Mouse (Mus musculus): Measurements from ENCODE around the gene Depdc1b. TPM values are rescaled to one million over a fixed set of nuclear protein-coding genes. Genes with fewer than 3 reads are reported as not detected.

Depdc1b gene
- total and polyA plus RNA-seq, 2 experiments from 2014 or later: 1.1 TPM; not detected in 1

DNA sequence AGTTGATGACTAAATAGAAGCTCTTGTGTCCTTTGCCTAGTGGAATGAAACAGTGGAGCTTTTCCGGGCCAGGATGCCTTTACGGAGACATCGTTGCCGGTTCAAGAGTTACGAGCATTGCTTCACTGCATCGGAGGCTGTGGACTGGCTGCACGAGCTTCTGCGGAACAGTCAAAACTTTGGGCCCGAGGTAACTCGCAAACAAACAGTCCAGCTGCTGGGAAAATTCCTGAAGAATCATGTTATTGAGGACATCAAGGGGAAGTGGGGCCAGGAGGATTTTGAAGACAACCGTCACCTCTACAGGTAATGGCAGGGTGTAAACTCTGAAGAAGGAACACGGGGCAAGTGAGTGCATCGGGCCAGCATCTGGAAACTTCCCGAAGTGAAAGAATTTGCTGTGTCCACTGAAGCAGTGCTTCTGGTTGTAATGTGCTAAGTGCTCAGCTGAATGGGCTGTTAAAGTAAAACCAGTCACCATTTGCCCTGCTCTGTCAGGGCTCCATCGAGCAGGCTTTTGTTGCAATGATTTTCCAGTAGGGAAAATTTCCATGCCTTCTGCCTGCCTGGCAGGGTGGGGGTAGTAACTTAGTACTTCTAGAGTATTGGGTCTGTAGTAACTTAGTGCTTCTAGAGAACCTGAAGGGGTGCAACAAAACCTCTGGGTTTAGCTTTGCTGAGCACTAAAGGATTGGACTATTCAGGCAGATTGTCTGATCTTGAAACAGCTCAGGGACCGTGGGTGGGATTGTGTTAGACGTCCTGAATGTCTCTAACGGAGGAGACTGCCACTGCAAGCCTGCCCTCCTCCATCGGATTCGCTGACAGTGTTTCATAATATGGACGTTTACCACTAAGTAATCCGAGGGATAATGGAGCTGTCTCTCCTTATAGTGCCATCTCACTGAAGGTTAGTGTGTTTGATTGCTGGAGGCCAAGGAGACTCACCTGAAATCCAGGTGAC, 8.0 kb downstream of the Depdc1b start:
- 91% methylated on average over 22 of the region's 22 CpGs for WGBS
- ATAC-seq (ENCODE audit: insufficient read depth, low read depth): no peak

DNA sequence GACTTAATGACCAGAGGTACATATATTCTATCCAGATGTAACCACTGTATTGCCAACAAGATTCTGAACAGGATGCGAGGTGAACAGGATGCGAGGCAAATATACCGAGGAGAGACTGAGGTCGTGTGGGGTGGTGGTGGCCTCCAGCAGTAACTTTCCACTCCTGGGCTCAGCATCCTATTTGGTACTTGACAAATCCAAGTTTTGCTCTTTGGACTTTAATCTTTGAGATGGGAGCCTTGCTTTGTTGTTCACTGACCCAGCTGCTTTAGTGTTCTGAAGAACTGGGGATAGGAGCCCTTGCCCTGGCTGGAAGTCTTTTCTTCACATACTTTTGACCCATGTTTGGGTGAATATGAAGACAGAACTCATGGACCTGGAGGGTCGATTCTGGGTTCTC, 9.7 kb downstream of the Depdc1b start:
- DNase-seq (ENCODE audit: low spot score) (no peak), ATAC-seq (ENCODE audit: insufficient read depth, low read depth) (no peak)
- H3K4me1 ChIP-seq (ENCODE audit: control insufficient read depth, insufficient read depth): no peaks in the 10 kb centered on the region
- no peaks in the 10 kb centered on the region for H3K9me3 ChIP-seq (replicated peaks; ENCODE audit: control insufficient read depth, low read length)
- H3K36me3 ChIP-seq (replicated peaks; ENCODE audit: control insufficient read depth, insufficient read depth, low read length): peaks cover 17% of the 10 kb centered on the region; the same call in 1 of the 2 replicates
- peaks cover 24% of the 10 kb centered on the region for H3K27me3 ChIP-seq (ENCODE audit: control insufficient read depth, insufficient read depth, low read length)
- H3K27ac ChIP-seq (ENCODE audit: low read depth): no peak overlapping the region
- 78% methylated on average over 5 of the region's 5 CpGs for WGBS
- no peak overlapping the region for H3K4me3 ChIP-seq (ENCODE audit: low read depth, low read length)
- TF ChIP-seq EP300 (IDR thresholded peaks at IDR 0.05; ENCODE audit: low read depth) (no peak), CTCF (IDR thresholded peaks at IDR 0.05; ENCODE audit: low read depth) (no peak)
- no peak overlapping the region for H3K4me2 ChIP-seq (ENCODE audit: low read depth, low read length)
- no peak overlapping the region for H3K9ac ChIP-seq (replicated peaks; ENCODE audit: low read depth, low read length)

More for the DNA sequence above, 8.0 kb downstream of the Depdc1b start:
- DNase-seq (ENCODE audit: low spot score): no peak
- Histone ChIP-seq H3K36me3 (replicated peaks; ENCODE audit: control insufficient read depth, insufficient read depth, low read length) (peaks cover 17% of the 10 kb centered on the region; the same call in 1 of the 2 replicates), H3K27me3 (ENCODE audit: control insufficient read depth, insufficient read depth, low read length) (peaks cover 36% of the 10 kb centered on the region), H3K4me2 (ENCODE audit: low read depth, low read length) (no peak overlapping the region), H3K9me3 (replicated peaks; ENCODE audit: control insufficient read depth, low read length) (no peaks in the 10 kb centered on the region), H3K27ac (ENCODE audit: low read depth) (no peak overlapping the region), H3K4me3 (ENCODE audit: low read depth, low read length) (no peak overlapping the region), H3K4me1 (ENCODE audit: control insufficient read depth, insufficient read depth) (no peaks in the 10 kb centered on the region), H3K9ac (replicated peaks; ENCODE audit: low read depth, low read length) (no peak overlapping the region)
- TF ChIP-seq CTCF (IDR thresholded peaks at IDR 0.05; ENCODE audit: low read depth) (no peak), EP300 (IDR thresholded peaks at IDR 0.05; ENCODE audit: low read depth) (no peak)

GRCm38 (mm10) chr13:108326351-108326750, 10.2 kb downstream of the Depdc1b start:
- H3K4me1 ChIP-seq (ENCODE audit: control insufficient read depth, insufficient read depth): no peaks in the 10 kb centered on the region
- no peaks in the 10 kb centered on the region for H3K9me3 ChIP-seq (replicated peaks; ENCODE audit: control insufficient read depth, low read length)
- no peak overlapping the region for H3K9ac ChIP-seq (replicated peaks; ENCODE audit: low read depth, low read length)
- no peak for TF ChIP-seq CTCF (IDR thresholded peaks at IDR 0.05; ENCODE audit: low read depth)
- no peak for TF ChIP-seq EP300 (IDR thresholded peaks at IDR 0.05; ENCODE audit: low read depth)
- ATAC-seq (ENCODE audit: insufficient read depth, low read depth) (no peak), DNase-seq (ENCODE audit: low spot score) (no peak)
- WGBS: 87% methylated on average over 10 of the region's 10 CpGs
- peaks cover 24% of the 10 kb centered on the region for H3K27me3 ChIP-seq (ENCODE audit: control insufficient read depth, insufficient read depth, low read length)
- H3K4me3 ChIP-seq (ENCODE audit: low read depth, low read length): no peak overlapping the region
- peaks cover 17% of the 10 kb centered on the region; the same call in 1 of the 2 replicates for H3K36me3 ChIP-seq (replicated peaks; ENCODE audit: control insufficient read depth, insufficient read depth, low read length)
- no peak overlapping the region for H3K4me2 ChIP-seq (ENCODE audit: low read depth, low read length)
- no peak overlapping the region for H3K27ac ChIP-seq (ENCODE audit: low read depth)

- Histone ChIP-seq H3K9me3 (replicated peaks; ENCODE audit: control insufficient read depth, low read length) (no peaks in the 10 kb centered on the region), H3K4me1 (ENCODE audit: control insufficient read depth, insufficient read depth) (no peaks in the 10 kb centered on the region), H3K27ac (ENCODE audit: low read depth) (no peak overlapping the region), H3K9ac (replicated peaks; ENCODE audit: low read depth, low read length) (no peak overlapping the region), H3K27me3 (ENCODE audit: control insufficient read depth, insufficient read depth, low read length) (peaks cover 23% of the 10 kb centered on the region), H3K4me3 (ENCODE audit: low read depth, low read length) (no peak overlapping the region), H3K36me3 (replicated peaks; ENCODE audit: control insufficient read depth, insufficient read depth, low read length) (peaks cover 17% of the 10 kb centered on the region; the same call in 1 of the 2 replicates), H3K4me2 (ENCODE audit: low read depth, low read length) (no peak overlapping the region)
- WGBS: 82% methylated on average over 7 of the region's 7 CpGs
- TF ChIP-seq CTCF (IDR thresholded peaks at IDR 0.05; ENCODE audit: low read depth) (no peak), EP300 (IDR thresholded peaks at IDR 0.05; ENCODE audit: low read depth) (no peak)
- DNase-seq (ENCODE audit: low spot score): no peak
- no peak for ATAC-seq (ENCODE audit: insufficient read depth, low read depth)
These were observed 10.9 kb downstream of the Depdc1b start for GRCm38 (mm10) chr13:108327047-108327446.

DNA sequence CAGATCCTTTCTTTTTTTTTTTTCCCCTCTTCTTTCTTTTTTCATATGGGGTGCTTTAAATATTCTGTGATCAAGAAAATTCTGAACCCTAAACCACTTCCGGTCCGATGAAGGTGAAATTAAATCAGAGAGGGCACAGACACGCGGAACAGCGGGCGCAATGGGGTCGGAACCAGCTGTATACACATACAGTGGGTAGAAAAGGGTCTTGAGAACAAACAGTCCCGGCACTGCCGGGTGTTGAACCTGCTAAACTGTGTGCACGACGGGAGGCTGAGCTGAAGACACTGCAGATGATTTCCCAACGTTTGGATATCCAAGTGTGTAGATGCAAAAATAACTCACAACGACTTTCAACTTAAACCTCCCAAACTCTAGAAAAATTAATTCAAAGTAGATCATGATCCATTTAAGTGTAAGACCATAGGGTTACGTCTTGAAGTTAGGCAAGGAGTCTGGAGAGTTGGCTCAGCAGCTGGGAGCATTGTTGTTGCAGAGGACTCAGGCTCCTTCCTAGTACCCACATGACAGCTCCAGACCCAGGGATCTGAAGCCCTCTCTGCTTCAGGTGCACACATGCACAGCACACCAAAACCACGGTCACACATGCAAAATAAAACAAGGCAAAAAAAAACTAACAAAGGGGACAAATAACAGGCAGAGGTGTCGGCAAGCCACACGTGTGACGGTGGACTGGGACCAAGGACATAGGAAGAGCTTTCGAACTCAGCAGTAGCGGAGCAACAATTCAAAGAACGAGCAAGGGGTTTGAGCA, 12.5 kb downstream of the Depdc1b start:
- ATAC-seq (ENCODE audit: insufficient read depth, low read depth): no peak
- Histone ChIP-seq H3K9me3 (replicated peaks; ENCODE audit: control insufficient read depth, low read length) (no peaks in the 10 kb centered on the region), H3K4me3 (ENCODE audit: low read depth, low read length) (no peak overlapping the region), H3K9ac (replicated peaks; ENCODE audit: low read depth, low read length) (no peak overlapping the region), H3K27ac (ENCODE audit: low read depth) (no peak overlapping the region), H3K27me3 (ENCODE audit: control insufficient read depth, insufficient read depth, low read length) (peaks cover 11% of the 10 kb centered on the region), H3K36me3 (replicated peaks; ENCODE audit: control insufficient read depth, insufficient read depth, low read length) (peaks cover 17% of the 10 kb centered on the region; the same call in 1 of the 2 replicates), H3K4me1 (ENCODE audit: control insufficient read depth, insufficient read depth) (no peaks in the 10 kb centered on the region), H3K4me2 (ENCODE audit: low read depth, low read length) (no peak overlapping the region)
- no peak for DNase-seq (ENCODE audit: low spot score)
- WGBS: 91% methylated on average over 21 of the region's 21 CpGs
- TF ChIP-seq EP300 (IDR thresholded peaks at IDR 0.05; ENCODE audit: low read depth): no peak
- no peak for TF ChIP-seq CTCF (IDR thresholded peaks at IDR 0.05; ENCODE audit: low read depth)

Data from heart, postnatal 0 days (tissue).